Mouse (Mus musculus) ES-E14 (cell line): ENCODE data around the gene Edem2. TPM values are rescaled to one million over a fixed set of nuclear protein-coding genes. Genes with fewer than 3 reads are reported as not detected.

Source experiments
- DNase-seq: peaks from one replicate; pipeline ENCODE4 v3.0.0-alpha.2; 2013; ENCODE audit warnings: low read depth, low spot score
- H3K27ac ChIP-seq: 2 replicates; pipeline ENCODE4 v1.5.1; 2012; ENCODE audit warnings: low read depth, mild to moderate bottlenecking, low read length, moderate library complexity, mixed read lengths; ENCODE audit not compliant: poor library complexity, insufficient read depth, severe bottlenecking
- H3K36me3 ChIP-seq: 2 replicates; pipeline ENCODE4 v1.6.1; 2012; ENCODE audit warnings: mild to moderate bottlenecking, low read length, moderate library complexity, mixed read lengths; ENCODE audit not compliant: control insufficient read depth, poor library complexity, insufficient read depth, severe bottlenecking
- H3K4me1 ChIP-seq, 2 experiments: fragments of 150-350 bp in 1 of 2; sonication (generic) in 1 of 2; 2 replicates each; pipeline ENCODE4 v1.6.1; 2012; ENCODE audit warnings: low read length in 2 of 2, mild to moderate bottlenecking in 1 of 2, mixed read lengths in 1 of 2; ENCODE audit not compliant: control insufficient read depth in 2 of 2, insufficient read depth in 2 of 2, poor library complexity in 1 of 2
- H3K4me3 ChIP-seq, 2 experiments: fragments of 150-350 bp in 1 of 2; sonication (generic) in 1 of 2; 2 replicates each; pipeline ENCODE4 v1.5.1; 2012; ENCODE audit warnings: low read length in 2 of 2, low read depth in 1 of 2, mild to moderate bottlenecking in 1 of 2, mixed read lengths in 1 of 2; ENCODE audit not compliant: insufficient read depth in 1 of 2, poor library complexity in 1 of 2, severe bottlenecking in 1 of 2
- H3K9ac ChIP-seq: 2 replicates; pipeline ENCODE4 v1.6.1; 2012; ENCODE audit warnings: low read depth, mild to moderate bottlenecking, low read length, mixed read lengths; ENCODE audit not compliant: poor library complexity, insufficient read depth, severe bottlenecking
- H3K9me3 ChIP-seq: fragments of 150-350 bp; sonication (generic); 2 replicates; pipeline ENCODE4 v1.6.1; 2012; ENCODE audit warnings: low read depth, mild to moderate bottlenecking, low read length; ENCODE audit not compliant: control insufficient read depth, insufficient read depth
- CHD2 ChIP-seq: IDR thresholded peaks from 2 replicates; pipeline ENCODE4 v1.6.1; 2014; ENCODE audit warnings: mild to moderate bottlenecking, low read depth, low read length, inconsistent platforms
- HCFC1 ChIP-seq: IDR thresholded peaks from 2 replicates; pipeline ENCODE4 v1.6.1; 2012; ENCODE audit warnings: low read length, inconsistent platforms, borderline replicate concordance; ENCODE audit not compliant: insufficient read depth
- MAFK ChIP-seq: IDR thresholded peaks from 2 replicates; pipeline ENCODE4 v1.6.1; 2014; ENCODE audit warnings: mild to moderate bottlenecking, low read depth, low read length, inconsistent platforms; ENCODE audit not compliant: insufficient read depth
- ZC3H11A ChIP-seq: IDR thresholded peaks from 2 replicates; pipeline ENCODE4 v1.6.1; 2012; ENCODE audit warnings: low read depth, mild to moderate bottlenecking, inconsistent platforms, low read length, borderline replicate concordance
- ZNF384 ChIP-seq: IDR thresholded peaks from 2 replicates; pipeline ENCODE4 v1.6.1; 2012; ENCODE audit warnings: low read depth, low read length, inconsistent platforms
- in situ Hi-C, 2 experiments: fragments of 600-800 bp; cut with MboI; formaldehyde crosslinking; loops; one replicate each; pipeline ENCODE4 v1.15.1; 2025; ENCODE audit warnings: low sequenced_read_pairs in 2 of 2, inconsistent platforms in 1 of 2; ENCODE audit not compliant: unreplicated experiment in 2 of 2
- total RNA-seq: library from RNA; depleted of rRNA; stranded (reverse); fragments of 300-350 nt; gene quantifications from 2 replicates; pipeline ENCODE4 v1.2.3, GENCODE M21; 2012; rRNA removed

Gene Edem2
- total RNA-seq, 1 experiment: 38.4 TPM

DNA sequence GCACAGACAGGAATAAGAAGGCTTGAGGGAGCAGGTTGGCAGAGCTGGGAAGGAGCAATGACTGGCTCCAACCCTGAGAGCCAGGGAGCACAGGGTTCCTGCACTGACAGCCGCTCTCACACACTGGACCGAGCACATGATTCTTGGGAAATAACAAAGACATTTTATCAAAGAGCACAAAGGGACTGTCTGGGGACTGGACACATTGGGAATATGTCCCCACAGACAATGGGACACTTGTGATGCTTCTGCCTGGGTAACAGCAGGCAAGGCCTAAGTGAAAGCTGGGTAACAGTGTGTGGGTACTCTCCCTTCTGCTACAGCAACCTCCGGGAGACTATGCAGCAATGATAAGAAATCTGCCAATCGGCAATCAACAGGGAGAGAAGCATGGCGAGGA lies 66.9 kb downstream of the Edem2 start:
- no peak for DNase-seq
- H3K27ac ChIP-seq: no peak overlapping the region
- peaks cover 5% of the 10 kb centered on the region for H3K36me3 ChIP-seq
- H3K9ac ChIP-seq: no peak overlapping the region
- TF ChIP-seq ZNF384: no peak
- no peak for TF ChIP-seq MAFK
- no peak for TF ChIP-seq HCFC1
- no peak for TF ChIP-seq CHD2
- no peak for TF ChIP-seq ZC3H11A
- H3K4me3 ChIP-seq: no peak overlapping the region
- no peaks in the 10 kb centered on the region for H3K4me1 ChIP-seq
- in situ Hi-C loops: no loop called here
- no peaks in the 10 kb centered on the region for H3K9me3 ChIP-seq

DNA sequence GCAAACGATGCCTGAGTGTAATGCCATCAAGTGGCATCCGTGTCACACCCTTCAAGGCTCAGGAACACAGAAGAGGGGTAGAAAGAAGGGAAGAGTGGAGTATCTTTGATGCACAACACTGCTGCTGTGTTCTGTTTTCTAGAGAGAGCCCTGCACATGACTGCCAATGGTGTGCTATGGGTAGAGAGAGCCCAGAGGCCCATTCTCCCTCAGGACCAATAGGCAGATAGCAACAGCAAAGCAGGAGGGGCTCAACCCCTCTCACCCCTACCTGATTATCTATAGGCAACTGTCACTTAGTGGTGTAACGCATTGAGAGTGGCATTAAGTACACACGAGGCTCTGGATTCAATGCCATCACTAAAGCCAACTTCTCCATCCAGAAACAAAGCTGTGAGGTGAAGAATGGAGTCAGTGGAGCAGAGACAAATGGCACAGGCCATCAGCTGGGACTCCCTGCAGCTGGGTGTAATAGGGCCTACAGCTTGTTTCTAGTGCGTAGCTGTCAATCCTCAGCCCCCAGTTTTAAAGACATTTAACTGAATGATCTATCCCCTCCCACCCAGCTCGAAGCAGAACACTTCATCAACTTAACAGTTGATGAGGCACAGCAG lies 73.4 kb downstream of the Edem2 start:
- in situ Hi-C loops: no loop called here
- Histone ChIP-seq H3K36me3 (peaks cover 4% of the 10 kb centered on the region), H3K4me3 (no peak overlapping the region), H3K27ac (no peak overlapping the region), H3K9me3 (no peaks in the 10 kb centered on the region), H3K9ac (no peak overlapping the region), H3K4me1 (no peaks in the 10 kb centered on the region)
- no peak for TF ChIP-seq ZNF384
- TF ChIP-seq HCFC1: no peak
- no peak for TF ChIP-seq ZC3H11A
- TF ChIP-seq CHD2: no peak
- no peak for TF ChIP-seq MAFK
- no peak for DNase-seq

DNA sequence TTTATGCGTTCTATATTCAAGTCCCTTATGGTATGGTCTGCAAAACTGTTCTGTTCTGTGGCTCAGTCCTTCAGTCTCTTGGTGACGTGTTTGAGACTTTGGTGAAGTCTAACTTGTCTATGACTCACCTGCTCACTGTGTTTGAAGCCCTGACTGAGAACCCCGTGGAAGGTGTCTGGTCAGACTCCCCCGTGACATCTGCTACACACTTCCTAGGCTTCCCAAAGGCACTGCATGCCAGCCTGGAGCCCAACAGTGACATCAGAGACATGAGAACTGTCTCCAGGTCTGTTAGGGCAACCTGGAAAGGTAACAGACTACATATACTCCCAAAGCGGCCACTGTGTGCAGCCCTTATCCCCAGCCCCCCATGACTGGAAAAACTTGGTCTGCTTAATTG lies 76.7 kb downstream of the Edem2 start:
- peaks cover 4% of the 10 kb centered on the region for H3K36me3 ChIP-seq
- H3K4me1 ChIP-seq: no peaks in the 10 kb centered on the region
- H3K9ac ChIP-seq: no peak overlapping the region
- H3K4me3 ChIP-seq: no peak overlapping the region
- in situ Hi-C loops: no loop called here
- no peak for DNase-seq
- H3K9me3 ChIP-seq: no peaks in the 10 kb centered on the region
- no peak overlapping the region for H3K27ac ChIP-seq
- no peak for TF ChIP-seq HCFC1
- TF ChIP-seq CHD2: no peak
- no peak for TF ChIP-seq ZC3H11A
- TF ChIP-seq ZNF384: no peak
- TF ChIP-seq MAFK: no peak

Other genes with a start within 250 kb of the Edem2 start
- gene Acss2, start 211.5 kb downstream of the Edem2 start, total RNA-seq: 5.3 and 8.4 TPM in 2 replicates
- gene Ggt7, start 211.2 kb downstream of the Edem2 start, total RNA-seq: 3.6 and 5.2 TPM in 2 replicates
- gene Gss, start 136.7 kb downstream of the Edem2 start, total RNA-seq: 17.8 and 27.8 TPM in 2 replicates
- 5.4 and 8.0 TPM in 2 replicates for gene Myh7b, start 118.3 kb downstream of the Edem2 start, total RNA-seq
- gene Trpc4ap, start 37.1 kb downstream of the Edem2 start, total RNA-seq: 40.1 and 50.0 TPM in 2 replicates
- gene Gm17581, start 6.4 kb upstream of the Edem2 start, total RNA-seq: not detected in 2 replicates
- 6.3 and 8.0 TPM in 2 replicates for gene Procr, start 21.6 kb upstream of the Edem2 start, total RNA-seq
- 0.76 and 1.3 TPM in 2 replicates for gene Mmp24, start 45.9 kb upstream of the Edem2 start, total RNA-seq
- 4.1 and 7.0 TPM in 2 replicates for gene BC029722, start 90.0 kb upstream of the Edem2 start, total RNA-seq
- 199 and 204 TPM in 2 replicates for gene Eif6, start 97.5 kb upstream of the Edem2 start, total RNA-seq
- gene Fam83c, start 105.4 kb upstream of the Edem2 start, total RNA-seq: 0.13 and 0.21 TPM in 2 replicates
- 61.7 and 81.6 TPM in 2 replicates for gene Uqcc1, start 200.8 kb upstream of the Edem2 start, total RNA-seq
- not detected in 2 replicates for gene Gm15557, start 211.3 kb upstream of the Edem2 start, total RNA-seq
- 0.09 and 0.11 TPM in 2 replicates for gene Gdf5, start 215.9 kb upstream of the Edem2 start, total RNA-seq
- gene Cep250, start 227.0 kb upstream of the Edem2 start, total RNA-seq: 22.2 and 24.2 TPM in 2 replicates